Comparison of ENCODE assay signal across 13 mouse cellular contexts in genomic region chr9:59188411-59188810, GRCm38 (mm10).
DNase-seq lines count a peak whose midpoint lies in the region; ATAC-seq and TF ChIP-seq lines count a peak whose summit lies in the region.
"Had no signal": no experiment of that assay in that cellular context is flagged by ENCODE, and none has a peak within 500 bp of the region (broad histone marks: within the 10 kb centered on the region; RNA-seq: fewer than 3 reads in every experiment).

No protein-coding gene starts in this region.

- H3K4me1 ChIP-seq in intestine, embryonic 14.5 days (replicated peaks; ENCODE audit: control insufficient read depth, insufficient read depth, low read length), result peaks cover 38% of the 10 kb centered on the region
- peaks cover 18% of the 10 kb centered on the region for H3K4me1 ChIP-seq in intestine, embryonic 16.5 days (ENCODE audit: control insufficient read depth, insufficient read depth, low read length)
- H3K4me1 ChIP-seq in embryonic fibroblast, embryonic 13.5 days (ENCODE audit: control insufficient read depth, insufficient read depth, low read length), result peaks cover 15% of the 10 kb centered on the region
- H3K4me1 ChIP-seq in limb, embryonic 10.5 days, result peaks cover 30% of the 10 kb centered on the region
- H3K4me1 ChIP-seq: heart, embryonic 15.5 days had no signal

- no peak overlapping the region for H3K4me3 ChIP-seq in intestine, embryonic 14.5 days (ENCODE audit: low read depth, low read length)
- H3K4me3 ChIP-seq in intestine, embryonic 16.5 days (ENCODE audit: low read length), result no peak overlapping the region
- H3K4me3 ChIP-seq in embryonic fibroblast, embryonic 13.5 days (ENCODE audit: insufficient read depth, low read length), result no peak overlapping the region
- no peak overlapping the region for H3K4me3 ChIP-seq in limb, embryonic 10.5 days
- H3K4me3 ChIP-seq: forebrain, embryonic 10.5 days; heart, embryonic 15.5 days; midbrain, embryonic 10.5 days had no signal

- H3K27ac ChIP-seq in intestine, embryonic 14.5 days (ENCODE audit: low read depth), result 0 out of 2 replicates have a peak overlapping the region, but pooled peaks have one; percentile 38
- no peak overlapping the region for H3K27ac ChIP-seq in intestine, embryonic 16.5 days (ENCODE audit: low read length)
- H3K27ac ChIP-seq in embryonic fibroblast, embryonic 13.5 days (ENCODE audit: insufficient read depth, low read length), result peak overlapping the region; percentile 74
- no peak overlapping the region for H3K27ac ChIP-seq in limb, embryonic 10.5 days
- H3K27ac ChIP-seq: forebrain, embryonic 10.5 days; midbrain, embryonic 10.5 days had no signal

- H3K27me3 ChIP-seq in intestine, embryonic 14.5 days (replicated peaks; ENCODE audit: control insufficient read depth, insufficient read depth, low read length), result 0 out of 2 replicates have a peak, but pooled peaks cover 3% of the 10 kb centered on the region
- H3K27me3 ChIP-seq in intestine, embryonic 16.5 days (replicated peaks; ENCODE audit: control insufficient read depth, insufficient read depth, low read length), result peaks cover 4% of the 10 kb centered on the region; the same call in 1 of the 2 replicates
- H3K27me3 ChIP-seq in limb, embryonic 10.5 days (ENCODE audit: low read depth, poor library complexity, severe bottlenecking), result peaks cover 47% of the 10 kb centered on the region
- H3K27me3 ChIP-seq: CH12.LX; heart, embryonic 15.5 days had no signal

- ATAC-seq in intestine, embryonic 14.5 days (replicated peaks; ENCODE audit: low FRiP score, low TSS enrichment, low read depth), result no peak
- no peak for ATAC-seq in intestine, embryonic 16.5 days

- H3K4me2 ChIP-seq in intestine, embryonic 14.5 days (ENCODE audit: low read length), result 0 out of 2 replicates have a peak overlapping the region, but pooled peaks have one; percentile 3
- no peak overlapping the region for H3K4me2 ChIP-seq in intestine, embryonic 16.5 days (ENCODE audit: low read depth, low read length)
- H3K4me2 ChIP-seq: heart, embryonic 15.5 days; liver, embryonic 11.5 days had no signal

- 58% methylated on average over 4 of the region's 4 CpGs for WGBS in intestine, embryonic 14.5 days
- 66% methylated on average over 4 of the region's 4 CpGs for WGBS in intestine, embryonic 16.5 days
- WGBS in limb, embryonic 10.5 days, result 85% methylated on average over 4 of the region's 4 CpGs

- no peaks in the 10 kb centered on the region for H3K36me3 ChIP-seq in intestine, embryonic 14.5 days (ENCODE audit: control insufficient read depth, insufficient read depth, low read length)
- H3K36me3 ChIP-seq in intestine, embryonic 16.5 days (ENCODE audit: control insufficient read depth, insufficient read depth, low read length), result no peaks in the 10 kb centered on the region
- H3K36me3 ChIP-seq in limb, embryonic 10.5 days, result no peaks in the 10 kb centered on the region
- H3K36me3 ChIP-seq: forebrain, embryonic 10.5 days; heart, embryonic 15.5 days; midbrain, embryonic 10.5 days had no signal

- intact Hi-C loops in gastrocnemius, postnatal 14 days (cut with DNase I; ENCODE audit: low total_unique reads), result no loop called here
- intact Hi-C loops in heart, postnatal 10 days (cut with DNase I), result no loop called here

- no peaks in the 10 kb centered on the region for H3K9me3 ChIP-seq in intestine, embryonic 14.5 days (ENCODE audit: control insufficient read depth, low read length)
- H3K9me3 ChIP-seq in intestine, embryonic 16.5 days (ENCODE audit: control insufficient read depth, low read length), result no peaks in the 10 kb centered on the region
- H3K9me3 ChIP-seq in limb, embryonic 10.5 days (replicated peaks), result no peaks in the 10 kb centered on the region
- H3K9me3 ChIP-seq: forebrain, embryonic 10.5 days; heart, embryonic 15.5 days; midbrain, embryonic 10.5 days had no signal

- DNase-seq in gastrocnemius, postnatal 14 days, result peak; percentile 27
- no peak for DNase-seq in gastrocnemius, postnatal 4 days (ENCODE audit: low spot score in 2 of 2)
- no peak for DNase-seq in intestine, embryonic 14.5 days (ENCODE audit: low spot score)
- DNase-seq in heart, postnatal 10 days, result peak; percentile 23 to 29
- no peak for DNase-seq in limb, embryonic 10.5 days (ENCODE audit: low spot score)
- DNase-seq: thymus, postnatal 36 days had no signal

- TF ChIP-seq POLR2A in embryonic fibroblast, embryonic 13.5 days (IDR thresholded peaks at IDR 0.05; ENCODE audit: low read depth, low read length), result no peak

- no peak for TF ChIP-seq CTCF in embryonic fibroblast, embryonic 13.5 days (IDR thresholded peaks at IDR 0.05; ENCODE audit: borderline replicate concordance, insufficient read depth, low read length)

- no peak overlapping the region for H3K9ac ChIP-seq in intestine, embryonic 14.5 days (ENCODE audit: low read length)
- H3K9ac ChIP-seq in intestine, embryonic 16.5 days (ENCODE audit: low read depth, low read length), result no peak overlapping the region
- H3K9ac ChIP-seq: heart, embryonic 15.5 days had no signal

Comparison
In these comparisons a context has a peak if more than half of its experiments do, and no peak if none do; other contexts are left out.
1. DNase-seq: peak in gastrocnemius, postnatal 14 days (single experiment) and heart, postnatal 10 days (2 of 2); none in gastrocnemius, postnatal 4 days (0 of 2), intestine, embryonic 14.5 days (single experiment) and limb, embryonic 10.5 days (single experiment).
2. H3K27ac ChIP-seq: peak in intestine, embryonic 14.5 days (single experiment) and embryonic fibroblast, embryonic 13.5 days (single experiment); none in intestine, embryonic 16.5 days (single experiment) and limb, embryonic 10.5 days (single experiment).